Mouse (Mus musculus): Measurements from ENCODE around the gene Alpl. TPM values are rescaled to one million over a fixed set of nuclear protein-coding genes. Genes with fewer than 3 reads are reported as not detected.
A peak's percentile ranks its signal among the peaks of the same experiment; 100 is the strongest.

Gene Alpl
- polyA plus RNA-seq (2011; ENCODE audit: insufficient read depth, insufficient read length, low read depth, missing spikeins): 133 and 158 TPM in 2 replicates

DNA sequence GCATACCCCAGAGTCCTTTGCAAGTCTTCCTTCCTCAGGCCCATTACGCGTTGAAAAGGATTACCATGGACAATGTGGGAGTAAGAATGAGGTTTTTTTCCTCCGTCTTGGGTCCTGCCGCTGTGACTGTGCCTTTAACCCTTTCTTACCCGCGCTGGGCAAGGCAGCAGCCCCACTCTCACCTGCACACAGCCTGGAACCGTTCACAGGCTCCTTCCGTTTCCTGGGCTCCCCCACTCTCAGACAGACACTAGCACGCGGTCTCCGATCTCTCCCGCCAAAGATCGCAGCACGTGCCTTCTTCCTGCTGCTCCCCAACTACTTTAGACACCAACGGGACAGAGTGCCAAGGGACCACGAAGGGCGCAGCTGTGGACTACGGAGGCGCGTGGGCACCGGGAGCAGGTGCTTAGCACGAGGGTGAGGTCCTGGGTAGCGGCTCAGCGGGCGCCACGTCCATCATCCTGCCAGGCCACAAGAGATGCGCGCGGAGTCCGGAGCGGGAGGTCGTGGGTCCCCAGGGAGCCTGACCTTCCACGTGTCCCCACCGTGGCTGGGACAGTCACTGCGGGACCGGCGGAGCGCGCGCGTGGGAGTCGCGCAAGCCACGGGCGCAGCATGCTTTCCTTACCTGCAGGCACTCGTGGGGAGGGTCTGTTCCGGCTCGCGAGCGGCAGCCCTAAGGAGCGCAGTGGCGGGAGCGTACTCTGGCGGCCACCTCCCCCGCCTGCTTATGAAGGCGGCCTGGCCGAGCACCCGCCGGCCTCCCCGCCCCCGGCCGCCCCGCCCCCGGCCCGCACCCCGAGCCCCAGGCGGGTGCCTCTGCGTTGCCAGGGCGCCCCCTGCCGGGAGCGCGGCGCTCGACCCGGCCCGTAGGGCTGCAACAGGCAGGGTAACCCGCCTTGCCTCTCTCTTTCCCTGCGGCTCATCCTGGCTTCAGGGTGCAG lies at the start of gene Alpl:
Alpl (minus strand) TSS at position 774 of the 947 bp plus-strand sequence.
- Histone ChIP-seq H3K9me3 (replicated peaks; ENCODE audit: control insufficient read depth, insufficient read depth, low read length, poor library complexity, severe bottlenecking) (no peaks in the 10 kb centered on the region), H3K4me1 (ENCODE audit: control insufficient read depth, insufficient read depth, low read length) (peaks cover 6% of the 10 kb centered on the region), H3K27ac (ENCODE audit: insufficient read depth, low read length) (no peak within 1 kb of the TSS), H3K9ac (ENCODE audit: low read depth, poor library complexity, severe bottlenecking) (peak within 1 kb of the TSS; percentile 66), H3K4me3 (ENCODE audit: low read depth, low read length) (peak within 1 kb of the TSS; percentile 70), H3K36me3 (ENCODE audit: control insufficient read depth, insufficient read depth, low read length, poor library complexity, severe bottlenecking) (no peaks in the 10 kb centered on the region), H3K27me3 (ENCODE audit: control insufficient read depth, insufficient read depth, low read length, poor library complexity, severe bottlenecking) (no peaks in the 10 kb centered on the region)
- peak; percentile 61 for TF ChIP-seq CTCF (IDR thresholded peaks at IDR 0.05; ENCODE audit: low read depth, low read length)
- peak; percentile 38 for TF ChIP-seq POLR2A (IDR thresholded peaks at IDR 0.05; ENCODE audit: insufficient read depth, low read length)
- 0 out of 2 replicates have a peak, but pooled peaks have one; percentile 43 for TF ChIP-seq EP300 (IDR thresholded peaks at IDR 0.05; ENCODE audit: insufficient read depth, low read depth, low read length)

DNA sequence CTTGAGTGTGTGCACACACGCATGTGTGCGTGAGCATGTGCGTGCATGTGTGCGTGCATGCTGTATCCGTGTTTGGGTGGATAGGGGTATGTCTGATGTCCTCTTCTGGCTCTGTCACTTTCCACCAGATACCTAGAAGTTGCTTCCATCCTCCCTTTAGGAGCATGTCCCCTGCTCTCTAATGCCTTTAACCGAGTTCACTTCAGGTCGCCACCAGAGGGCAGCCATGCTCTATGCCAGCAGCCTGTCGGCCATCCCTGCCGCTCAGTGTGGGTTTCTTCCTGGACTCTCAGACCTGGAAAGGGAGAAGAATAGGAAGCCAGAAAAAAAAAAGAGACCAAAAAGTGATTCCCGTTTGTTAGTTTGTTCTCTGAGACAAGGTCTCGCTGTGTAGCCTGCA lies 48.5 kb upstream of the Alpl start:
- no peaks in the 10 kb centered on the region for H3K27me3 ChIP-seq (ENCODE audit: control insufficient read depth, insufficient read depth, low read length, poor library complexity, severe bottlenecking)
- no peak overlapping the region for H3K27ac ChIP-seq (ENCODE audit: insufficient read depth, low read length)
- no peak overlapping the region for H3K9ac ChIP-seq (ENCODE audit: low read depth, poor library complexity, severe bottlenecking)
- TF ChIP-seq EP300 (IDR thresholded peaks at IDR 0.05; ENCODE audit: insufficient read depth, low read depth, low read length) (no peak), POLR2A (IDR thresholded peaks at IDR 0.05; ENCODE audit: insufficient read depth, low read length) (no peak), CTCF (IDR thresholded peaks at IDR 0.05; ENCODE audit: low read depth, low read length) (peak; percentile 92)
- no peaks in the 10 kb centered on the region for H3K36me3 ChIP-seq (ENCODE audit: control insufficient read depth, insufficient read depth, low read length, poor library complexity, severe bottlenecking)
- H3K9me3 ChIP-seq (replicated peaks; ENCODE audit: control insufficient read depth, insufficient read depth, low read length, poor library complexity, severe bottlenecking): no peaks in the 10 kb centered on the region
- no peak overlapping the region for H3K4me3 ChIP-seq (ENCODE audit: low read depth, low read length)
- no peaks in the 10 kb centered on the region for H3K4me1 ChIP-seq (ENCODE audit: control insufficient read depth, insufficient read depth, low read length)

GRCm38 (mm10) chr4:137839452-137839851 lies 43.3 kb upstream of the Alpl start:
- no peaks in the 10 kb centered on the region for H3K4me1 ChIP-seq (ENCODE audit: control insufficient read depth, insufficient read depth, low read length)
- H3K4me3 ChIP-seq (ENCODE audit: low read depth, low read length): no peak overlapping the region
- H3K9me3 ChIP-seq (replicated peaks; ENCODE audit: control insufficient read depth, insufficient read depth, low read length, poor library complexity, severe bottlenecking): no peaks in the 10 kb centered on the region
- H3K36me3 ChIP-seq (ENCODE audit: control insufficient read depth, insufficient read depth, low read length, poor library complexity, severe bottlenecking): no peaks in the 10 kb centered on the region
- no peaks in the 10 kb centered on the region for H3K27me3 ChIP-seq (ENCODE audit: control insufficient read depth, insufficient read depth, low read length, poor library complexity, severe bottlenecking)
- no peak overlapping the region for H3K27ac ChIP-seq (ENCODE audit: insufficient read depth, low read length)
- TF ChIP-seq EP300 (IDR thresholded peaks at IDR 0.05; ENCODE audit: insufficient read depth, low read depth, low read length): no peak
- TF ChIP-seq POLR2A (IDR thresholded peaks at IDR 0.05; ENCODE audit: insufficient read depth, low read length): no peak
- TF ChIP-seq CTCF (IDR thresholded peaks at IDR 0.05; ENCODE audit: low read depth, low read length): no peak
- H3K9ac ChIP-seq (ENCODE audit: low read depth, poor library complexity, severe bottlenecking): no peak overlapping the region

GRCm38 (mm10) chr4:137838791-137839190 lies 42.6 kb upstream of the Alpl start:
- Histone ChIP-seq H3K9ac (ENCODE audit: low read depth, poor library complexity, severe bottlenecking) (no peak overlapping the region), H3K27me3 (ENCODE audit: control insufficient read depth, insufficient read depth, low read length, poor library complexity, severe bottlenecking) (no peaks in the 10 kb centered on the region), H3K4me1 (ENCODE audit: control insufficient read depth, insufficient read depth, low read length) (no peaks in the 10 kb centered on the region), H3K9me3 (replicated peaks; ENCODE audit: control insufficient read depth, insufficient read depth, low read length, poor library complexity, severe bottlenecking) (no peaks in the 10 kb centered on the region), H3K4me3 (ENCODE audit: low read depth, low read length) (no peak overlapping the region), H3K27ac (ENCODE audit: insufficient read depth, low read length) (no peak overlapping the region), H3K36me3 (ENCODE audit: control insufficient read depth, insufficient read depth, low read length, poor library complexity, severe bottlenecking) (no peaks in the 10 kb centered on the region)
- no peak for TF ChIP-seq EP300 (IDR thresholded peaks at IDR 0.05; ENCODE audit: insufficient read depth, low read depth, low read length)
- no peak for TF ChIP-seq CTCF (IDR thresholded peaks at IDR 0.05; ENCODE audit: low read depth, low read length)
- TF ChIP-seq POLR2A (IDR thresholded peaks at IDR 0.05; ENCODE audit: insufficient read depth, low read length): no peak

DNA sequence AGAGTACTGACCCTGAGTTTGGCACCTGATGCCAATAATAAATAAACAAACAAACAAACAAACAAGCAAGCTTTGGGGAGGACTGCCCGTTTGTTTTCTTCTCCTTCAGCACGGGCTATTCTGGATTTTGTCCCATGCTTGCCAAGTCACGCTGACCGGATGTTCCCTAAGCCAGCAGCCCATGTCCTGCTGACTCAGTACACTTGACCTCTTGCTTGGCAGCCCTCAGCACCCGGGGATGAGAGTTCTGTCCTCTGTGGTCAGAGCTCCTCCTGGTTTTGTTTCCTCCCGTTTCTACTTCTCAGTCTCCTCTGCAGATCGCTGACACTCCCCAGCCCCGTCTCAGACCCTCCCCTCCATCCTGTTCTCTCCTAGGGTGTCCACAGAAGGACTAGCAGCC lies 41.6 kb upstream of the Alpl start:
- no peaks in the 10 kb centered on the region for H3K9me3 ChIP-seq (replicated peaks; ENCODE audit: control insufficient read depth, insufficient read depth, low read length, poor library complexity, severe bottlenecking)
- H3K36me3 ChIP-seq (ENCODE audit: control insufficient read depth, insufficient read depth, low read length, poor library complexity, severe bottlenecking): no peaks in the 10 kb centered on the region
- no peak overlapping the region for H3K4me3 ChIP-seq (ENCODE audit: low read depth, low read length)
- no peak overlapping the region for H3K9ac ChIP-seq (ENCODE audit: low read depth, poor library complexity, severe bottlenecking)
- H3K27ac ChIP-seq (ENCODE audit: insufficient read depth, low read length): no peak overlapping the region
- TF ChIP-seq CTCF (IDR thresholded peaks at IDR 0.05; ENCODE audit: low read depth, low read length) (no peak), EP300 (IDR thresholded peaks at IDR 0.05; ENCODE audit: insufficient read depth, low read depth, low read length) (no peak), POLR2A (IDR thresholded peaks at IDR 0.05; ENCODE audit: insufficient read depth, low read length) (no peak)
- H3K27me3 ChIP-seq (ENCODE audit: control insufficient read depth, insufficient read depth, low read length, poor library complexity, severe bottlenecking): no peaks in the 10 kb centered on the region
- H3K4me1 ChIP-seq (ENCODE audit: control insufficient read depth, insufficient read depth, low read length): no peaks in the 10 kb centered on the region

- H3K36me3 ChIP-seq (ENCODE audit: control insufficient read depth, insufficient read depth, low read length, poor library complexity, severe bottlenecking): no peaks in the 10 kb centered on the region
- no peak overlapping the region for H3K9ac ChIP-seq (ENCODE audit: low read depth, poor library complexity, severe bottlenecking)
- no peaks in the 10 kb centered on the region for H3K9me3 ChIP-seq (replicated peaks; ENCODE audit: control insufficient read depth, insufficient read depth, low read length, poor library complexity, severe bottlenecking)
- TF ChIP-seq CTCF (IDR thresholded peaks at IDR 0.05; ENCODE audit: low read depth, low read length) (no peak), EP300 (IDR thresholded peaks at IDR 0.05; ENCODE audit: insufficient read depth, low read depth, low read length) (no peak), POLR2A (IDR thresholded peaks at IDR 0.05; ENCODE audit: insufficient read depth, low read length) (no peak)
- H3K4me3 ChIP-seq (ENCODE audit: low read depth, low read length): no peak overlapping the region
- H3K27me3 ChIP-seq (ENCODE audit: control insufficient read depth, insufficient read depth, low read length, poor library complexity, severe bottlenecking): no peaks in the 10 kb centered on the region
- H3K27ac ChIP-seq (ENCODE audit: insufficient read depth, low read length): no peak overlapping the region
- H3K4me1 ChIP-seq (ENCODE audit: control insufficient read depth, insufficient read depth, low read length): no peaks in the 10 kb centered on the region
Observed at GRCm38 (mm10) chr4:137836741-137837140, 40.6 kb upstream of the Alpl start.

All from ES-Bruce4 (cell line).